Mouse (Mus musculus) small intestine, adult 2 months (tissue): ENCODE results near the gene Traip. TPM values are rescaled to one million over a fixed set of nuclear protein-coding genes. Genes with fewer than 3 reads are reported as not detected.

Experiments
- H3K27ac ChIP-seq: fragments of 200-500 bp; 2 replicates; pipeline ENCODE4 v1.5.1; 2012; ENCODE audit warnings: low read depth, low read length, control low read depth, inconsistent platforms; ENCODE audit not compliant: insufficient read depth
- H3K27me3 ChIP-seq: fragments of 200-500 bp; 2 replicates; pipeline ENCODE4 v1.6.1; 2012; ENCODE audit warnings: mild to moderate bottlenecking, moderate library complexity, low read length, inconsistent platforms; ENCODE audit not compliant: control insufficient read depth, insufficient read depth
- H3K36me3 ChIP-seq: fragments of 200-500 bp; 2 replicates; pipeline ENCODE4 v1.6.1; 2012; ENCODE audit warnings: mild to moderate bottlenecking, low read length, control low read depth, inconsistent platforms; ENCODE audit not compliant: control insufficient read depth, insufficient read depth
- H3K4me1 ChIP-seq: fragments of 200-500 bp; 2 replicates; pipeline ENCODE4 v1.6.1; 2012; ENCODE audit warnings: low read length, inconsistent platforms, mixed read lengths; ENCODE audit not compliant: control insufficient read depth, insufficient read depth, insufficient read length
- H3K4me3 ChIP-seq: fragments of 200-500 bp; 2 replicates; pipeline ENCODE4 v1.5.1; 2012; ENCODE audit warnings: low read depth, mild to moderate bottlenecking, control low read depth, inconsistent platforms, low read length, moderate library complexity
- CTCF ChIP-seq: fragments of 200-500 bp; IDR thresholded peaks from 2 replicates; pipeline ENCODE4 v1.5.1; 2012; ENCODE audit warnings: low read depth, mild to moderate bottlenecking, control low read depth, inconsistent platforms, low read length, moderate library complexity, mixed read lengths; ENCODE audit not compliant: insufficient replicate concordance, insufficient read length; ENCODE audit errors: extremely low read depth
- POLR2A ChIP-seq: fragments of 200-500 bp; IDR thresholded peaks from 2 replicates; pipeline ENCODE4 v1.6.1; 2012; ENCODE audit warnings: low read depth, mild to moderate bottlenecking, control low read depth, inconsistent platforms, low read length, moderate library complexity
- WGBS: fragments of 180-500 bp; shearing (Covaris S2); methylation state at CpG from one replicate; pipeline ENCODE4 v1.1.7; 2018; 5-methylcytosine and 5-hydroxymethylcytosine counted together
- polyA plus RNA-seq: library from polyadenylated mRNA; depleted of rRNA; stranded (reverse); fragments of >200 nt; gene quantifications from 2 replicates; pipeline ENCODE4 v1.2.3, GENCODE M21; 2012

Traip gene
- polyA plus RNA-seq, 1 experiment, result 1.5 TPM

DNA sequence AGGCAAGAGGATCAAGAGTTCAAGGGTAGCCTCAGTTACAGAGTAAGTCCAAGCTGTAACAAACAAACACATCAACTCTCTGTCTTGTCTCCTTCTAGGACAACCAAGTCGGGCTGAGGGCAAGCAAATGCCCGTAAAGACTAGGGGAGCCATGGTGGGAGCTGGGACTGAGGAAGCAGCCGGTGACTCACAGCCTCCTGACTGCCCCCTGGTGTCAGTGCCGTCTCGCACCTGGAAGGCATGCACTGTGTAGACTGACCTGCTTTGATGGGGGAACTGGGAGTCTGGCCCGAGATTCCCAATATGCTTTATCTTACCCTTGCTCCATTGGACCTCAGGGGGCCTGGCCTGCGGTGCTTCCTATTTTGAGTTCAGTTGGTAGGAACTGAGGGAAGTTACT is 26.9 kb upstream of the Traip start:
- Histone ChIP-seq H3K27me3 (no peaks in the 10 kb centered on the region), H3K27ac (no peak overlapping the region), H3K4me3 (no peak overlapping the region), H3K36me3 (peaks cover 29% of the 10 kb centered on the region), H3K4me1 (no peaks in the 10 kb centered on the region)
- TF ChIP-seq POLR2A (no peak), CTCF (peak; percentile 73)
- whole genome bisulfite sequencing, result 29% methylated on average over 7 of the region's 7 CpGs

DNA sequence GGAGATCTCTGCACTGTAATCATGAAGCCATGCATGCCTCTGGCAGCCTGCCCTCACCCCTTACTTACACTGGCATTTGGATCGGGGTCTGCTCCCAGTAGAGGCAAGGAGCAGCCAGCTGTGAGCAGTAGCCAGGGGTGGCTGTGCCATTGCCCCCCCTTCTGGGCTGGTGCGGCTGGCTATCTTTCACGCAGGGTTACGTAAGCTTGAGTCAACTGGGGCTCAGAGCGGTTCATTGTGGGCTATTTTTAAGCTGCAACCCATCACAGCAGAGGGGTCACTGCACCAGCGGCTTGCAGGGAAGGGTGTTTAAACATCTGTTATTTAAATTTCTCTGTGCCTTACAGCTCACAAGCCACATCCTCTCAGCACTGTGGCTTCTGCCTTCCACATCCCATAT is 26.0 kb upstream of the Traip start:
- no peak overlapping the region for H3K27ac ChIP-seq
- TF ChIP-seq CTCF (no peak), POLR2A (no peak)
- H3K27me3 ChIP-seq, result no peaks in the 10 kb centered on the region
- 60% methylated on average over 6 of the region's 6 CpGs for WGBS
- no peaks in the 10 kb centered on the region for H3K4me1 ChIP-seq
- H3K36me3 ChIP-seq, result peaks cover 20% of the 10 kb centered on the region
- H3K4me3 ChIP-seq, result no peak overlapping the region

DNA sequence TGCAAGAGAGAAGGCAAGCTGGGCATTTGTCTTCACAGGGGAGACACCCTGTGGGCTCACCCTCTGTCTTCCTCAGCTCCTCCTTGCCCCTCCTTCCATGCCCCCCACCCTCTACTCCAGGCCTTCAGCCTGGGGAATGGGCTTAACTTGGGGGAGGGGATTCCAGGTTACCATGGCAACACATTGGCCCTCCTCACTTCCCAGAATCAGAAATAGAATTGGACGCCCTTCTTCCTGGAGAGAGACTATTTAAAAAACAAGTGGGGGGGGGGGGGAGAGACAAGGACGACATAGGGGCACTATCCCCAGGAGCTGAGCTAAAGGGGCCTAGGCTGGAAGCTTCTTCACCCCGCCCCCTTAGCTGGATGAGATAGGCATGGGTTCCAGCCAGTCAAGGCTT is 24.7 kb upstream of the Traip start:
- no peaks in the 10 kb centered on the region for H3K27me3 ChIP-seq
- no peak overlapping the region for H3K4me3 ChIP-seq
- H3K4me1 ChIP-seq, result no peaks in the 10 kb centered on the region
- H3K27ac ChIP-seq, result no peak overlapping the region
- TF ChIP-seq POLR2A (no peak), CTCF (no peak)
- WGBS, result 64% methylated on average over 3 of the region's 3 CpGs
- peaks cover 10% of the 10 kb centered on the region for H3K36me3 ChIP-seq

DNA sequence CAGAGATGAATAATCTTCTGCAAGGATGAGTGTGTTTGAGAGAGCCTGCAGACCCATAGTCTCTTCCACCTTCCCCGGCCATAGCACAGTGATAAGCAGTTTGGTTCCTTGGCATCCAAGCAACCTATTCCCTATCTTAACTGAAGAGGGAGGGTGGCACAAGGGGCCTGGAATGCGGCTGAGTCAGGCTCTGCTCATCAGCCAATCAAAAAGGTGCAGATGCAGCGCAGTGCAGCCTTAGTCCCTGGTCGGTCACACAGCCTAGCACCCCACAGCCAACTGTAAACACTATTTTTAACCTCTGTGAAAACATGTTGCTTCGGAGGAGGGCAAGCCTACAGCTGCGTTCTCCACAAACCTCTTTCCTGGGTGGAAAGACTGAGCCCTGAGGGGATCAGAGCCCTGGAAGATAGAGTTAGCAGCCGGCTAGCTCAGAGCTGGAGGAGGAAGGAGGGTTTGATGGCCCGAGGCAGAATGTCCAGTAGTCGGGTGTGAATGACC is 23.0 kb upstream of the Traip start:
- no peaks in the 10 kb centered on the region for H3K27me3 ChIP-seq
- TF ChIP-seq POLR2A (no peak), CTCF (no peak)
- H3K36me3 ChIP-seq, result 0 out of 2 replicates have a peak, but pooled peaks cover 4% of the 10 kb centered on the region
- H3K27ac ChIP-seq, result no peak overlapping the region
- 47% methylated on average over 9 of the region's 9 CpGs for WGBS
- peaks cover 13% of the 10 kb centered on the region for H3K4me1 ChIP-seq
- H3K4me3 ChIP-seq, result no peak overlapping the region

DNA sequence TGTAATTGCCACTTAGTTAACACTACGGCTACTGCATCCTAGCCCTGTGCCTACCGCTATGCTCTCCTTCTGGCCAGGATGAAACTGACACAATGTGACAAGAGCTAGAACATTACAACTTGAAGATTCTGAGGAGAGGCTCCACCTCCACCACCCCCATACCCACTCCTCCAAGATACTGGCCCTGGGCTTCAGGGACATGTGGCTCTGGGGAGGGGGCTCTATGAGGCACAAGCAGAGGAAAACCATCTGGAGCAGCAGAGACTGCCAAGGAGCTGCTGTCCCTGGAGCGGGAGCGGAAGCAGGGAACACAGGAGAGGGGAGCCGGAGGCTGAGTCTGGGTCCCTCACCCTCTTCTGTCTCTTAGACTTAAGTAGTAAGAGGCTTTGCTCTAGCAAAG is 22.2 kb upstream of the Traip start:
- Histone ChIP-seq H3K4me3 (no peak overlapping the region), H3K27ac (no peak overlapping the region), H3K4me1 (peaks cover 16% of the 10 kb centered on the region), H3K36me3 (0 out of 2 replicates have a peak, but pooled peaks cover 4% of the 10 kb centered on the region), H3K27me3 (no peaks in the 10 kb centered on the region)
- TF ChIP-seq POLR2A (no peak), CTCF (no peak)
- 86% methylated on average over 5 of the region's 5 CpGs for WGBS

GRCm38 (mm10) chr9:107928169-107928568 is 21.8 kb upstream of the Traip start, which contains the start of gene Actl11:
Gene Actl11, plus strand, starts transcription at chr9:107928469.
- 0 out of 2 replicates have a peak, but pooled peaks cover 2% of the 10 kb centered on the region for H3K36me3 ChIP-seq
- 68% methylated on average over 3 of the region's 3 CpGs for WGBS
- no peaks in the 10 kb centered on the region for H3K27me3 ChIP-seq
- TF ChIP-seq POLR2A (no peak), CTCF (no peak)
- no peak within 1 kb of the TSS for H3K4me3 ChIP-seq
- no peak within 1 kb of the TSS for H3K27ac ChIP-seq
- peaks cover 16% of the 10 kb centered on the region for H3K4me1 ChIP-seq

DNA sequence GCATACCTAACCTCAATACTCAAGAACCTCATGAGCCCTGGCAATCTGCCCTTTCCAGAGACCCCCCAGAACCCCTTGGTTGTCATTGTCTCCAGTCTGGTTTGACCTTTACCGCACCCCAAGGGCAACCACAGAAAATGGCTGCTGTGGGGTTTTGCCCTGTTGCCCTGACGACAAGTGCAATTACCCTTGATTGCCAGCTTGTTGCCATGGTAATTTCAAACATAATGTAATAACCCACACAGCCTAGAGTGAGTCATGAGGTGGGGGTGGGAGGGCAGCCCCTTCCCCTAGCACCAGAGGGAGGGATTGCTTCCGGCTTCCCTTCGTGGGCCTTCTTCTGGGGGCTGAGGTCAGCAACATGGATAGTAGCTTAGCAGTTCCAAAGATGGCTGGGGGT is 17.7 kb upstream of the Traip start:
- 68% methylated on average over 4 of the region's 4 CpGs for WGBS
- Histone ChIP-seq H3K27me3 (peaks cover 14% of the 10 kb centered on the region), H3K27ac (no peak overlapping the region), H3K4me3 (no peak overlapping the region), H3K4me1 (peaks cover 20% of the 10 kb centered on the region), H3K36me3 (no peaks in the 10 kb centered on the region)
- TF ChIP-seq CTCF, result no peak
- no peak for TF ChIP-seq POLR2A
